Mouse (Mus musculus) layer of hippocampus, adult 9-10 months (tissue): ENCODE results near the gene Bri3.

Source experiments
- DNase-seq: peaks from one replicate; pipeline ENCODE4 v3.0.0; 2022; ENCODE audit warnings: low spot score

Bri3 gene

GRCm38 (mm10) chr5:144234714-144235113 lies 9.5 kb upstream of the Bri3 start:
- peak; percentile 51 for DNase-seq

GRCm38 (mm10) chr5:144238969-144239368 lies 5.3 kb upstream of the Bri3 start:
- DNase-seq = no peak

- DNase-seq = no peak
These were observed 1.4 kb downstream of the Bri3 start for GRCm38 (mm10) chr5:144245592-144245991.

- no peak for DNase-seq
These were observed 2.4 kb downstream of the Bri3 start for GRCm38 (mm10) chr5:144246669-144247068.

GRCm38 (mm10) chr5:144247307-144247706 lies 3.1 kb downstream of the Bri3 start:
- DNase-seq = no peak

GRCm38 (mm10) chr5:144247906-144248585 lies 3.8 kb downstream of the Bri3 start:
- peak; percentile 38 for DNase-seq

GRCm38 (mm10) chr5:144249871-144250270 lies 5.6 kb downstream of the Bri3 start:
- no peak for DNase-seq

GRCm38 (mm10) chr5:144251876-144252577 lies 7.8 kb downstream of the Bri3 start:
- DNase-seq = no peak

GRCm38 (mm10) chr5:144253212-144253611 lies 9.0 kb downstream of the Bri3 start:
- DNase-seq = no peak

GRCm38 (mm10) chr5:144254122-144254810 lies 10.0 kb downstream of the Bri3 start:
- no peak for DNase-seq

GRCm38 (mm10) chr5:144254811-144255631 lies 10.8 kb downstream of the Bri3 start:
- DNase-seq = peak; percentile 45

- DNase-seq = no peak
These were observed 11.6 kb downstream of the Bri3 start for GRCm38 (mm10) chr5:144255632-144256540.

- no peak for DNase-seq
These were observed 12.3 kb downstream of the Bri3 start for GRCm38 (mm10) chr5:144256541-144256870.

- no peak for DNase-seq
These were observed 12.7 kb downstream of the Bri3 start for GRCm38 (mm10) chr5:144256888-144257287.

GRCm38 (mm10) chr5:144257451-144258110 lies 13.3 kb downstream of the Bri3 start:
- no peak for DNase-seq

- no peak for DNase-seq
These were observed 13.9 kb downstream of the Bri3 start for GRCm38 (mm10) chr5:144258131-144258611.

GRCm38 (mm10) chr5:144258687-144259086 lies 14.4 kb downstream of the Bri3 start:
- DNase-seq = no peak

GRCm38 (mm10) chr5:144259228-144259627 lies 15.0 kb downstream of the Bri3 start:
- DNase-seq = no peak

- DNase-seq = no peak
These were observed 16.2 kb downstream of the Bri3 start for GRCm38 (mm10) chr5:144260464-144260863.

- DNase-seq = no peak
These were observed 17.1 kb downstream of the Bri3 start for GRCm38 (mm10) chr5:144261309-144261708.

GRCm38 (mm10) chr5:144261829-144262228 lies 17.6 kb downstream of the Bri3 start:
- no peak for DNase-seq
